Mouse (Mus musculus) left cerebral cortex, adult 2 months (tissue): ENCODE measurements around the gene Aak1. TPM values are rescaled to one million over a fixed set of nuclear protein-coding genes. Genes with fewer than 3 reads are reported as not detected.

ENCODE experiments used
- DNase-seq, 2 experiments: peaks; one replicate each; pipeline ENCODE4 v3.0.0; 2021 to 2022; ENCODE audit warnings: low spot score in 2 of 2, mixed read lengths in 1 of 2; ENCODE audit errors: extremely low spot score in 1 of 2
- H3K27ac ChIP-seq: fragments of 200-600 bp; 2 replicates; pipeline ENCODE4 v1.8.1; 2022
- H3K4me3 ChIP-seq: fragments of 200-600 bp; 2 replicates; pipeline ENCODE4 v1.8.1; 2022
- CTCF ChIP-seq: fragments of 200-600 bp; IDR thresholded peaks from 2 replicates; pipeline ENCODE4 v1.8.1; 2022; ENCODE audit warnings: antibody characterized with exemption, mild to moderate bottlenecking, moderate library complexity
- intact Hi-C: fragments of 180-260 bp; cut with DNase I; formaldehyde crosslinking; loops from one replicate; pipeline ENCODE4 v1.15.1; 2025
- total RNA-seq, 2 experiments: library from RNA; stranded (reverse); gene quantifications; 2 replicates each; pipeline ENCODE4 v1.2.3; 2021

Aak1 gene
- total RNA-seq, 2 experiments from 2014 or later, result 442 to 463 TPM

DNA sequence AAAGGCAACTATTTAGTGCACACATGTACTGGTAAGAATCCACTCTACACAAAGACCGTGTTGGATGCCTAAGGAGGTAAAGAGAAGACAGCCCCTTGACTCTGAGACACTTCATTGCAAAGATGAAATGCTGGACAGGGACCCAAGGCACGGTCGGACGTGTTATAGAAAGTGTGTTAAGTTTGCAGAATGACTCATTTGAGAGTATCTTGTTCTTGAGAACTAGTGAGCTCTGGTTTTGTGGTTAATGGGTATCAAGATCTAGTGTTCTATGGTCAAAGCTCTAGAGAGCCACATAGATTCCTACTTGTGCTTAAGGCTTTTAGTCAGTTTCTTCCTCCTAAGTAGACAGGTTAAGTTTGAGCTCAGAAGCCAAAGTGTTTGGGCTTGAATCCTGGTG is 2.9 kb upstream of the Aak1 start:
- no peak for TF ChIP-seq CTCF
- H3K27ac ChIP-seq, result no peak overlapping the region
- DNase-seq, result no peak
- intact Hi-C loops, result no loop called here
- H3K4me3 ChIP-seq, result no peak overlapping the region

DNA sequence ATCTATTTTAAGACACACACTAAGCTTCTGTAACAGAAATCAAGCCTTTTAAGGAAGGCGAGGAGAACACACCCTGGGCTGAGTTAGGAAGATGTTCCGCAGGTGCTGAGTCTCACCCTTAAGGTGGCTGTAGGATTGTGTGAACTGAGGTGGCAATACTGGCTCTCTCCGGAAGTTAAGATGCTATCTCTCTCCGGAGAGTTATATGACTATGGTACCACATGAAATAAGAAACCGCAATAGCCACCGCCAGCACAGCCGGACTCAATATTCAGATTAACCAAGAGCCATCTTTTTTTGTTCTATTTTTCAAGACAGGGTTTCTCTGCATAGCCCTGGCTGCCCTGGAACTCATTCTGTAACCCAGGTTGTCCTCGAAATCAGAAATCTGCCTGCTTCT is 1.5 kb upstream of the Aak1 start:
- no peak for DNase-seq
- TF ChIP-seq CTCF, result no peak
- Histone ChIP-seq H3K4me3 (peak overlapping the region; percentile 86; the same call in 1 of the 2 replicates), H3K27ac (no peak overlapping the region; the same call in 1 of the 2 replicates)
- intact Hi-C loops, result no loop called here

DNA sequence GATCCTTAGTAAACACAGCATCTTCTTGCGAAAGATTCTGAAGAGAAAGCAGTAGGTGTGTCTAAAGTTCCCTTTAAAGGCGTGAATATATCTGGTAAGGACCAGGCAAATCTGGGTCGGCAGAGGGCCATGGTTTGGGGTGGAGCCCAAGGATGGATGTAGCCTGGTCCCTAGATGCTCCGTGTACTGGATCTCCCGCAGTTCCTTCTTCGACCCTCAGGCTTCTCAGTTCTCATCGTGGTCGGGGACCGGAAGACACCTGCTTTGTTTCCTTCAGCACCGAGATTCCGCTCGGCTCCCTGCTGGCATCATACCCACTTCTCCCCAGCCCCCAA is 770 bp upstream of the Aak1 start:
- peak overlapping the region; percentile 100 for H3K27ac ChIP-seq
- H3K4me3 ChIP-seq, result peak overlapping the region; percentile 86
- intact Hi-C loops, result no loop called here
- no peak for DNase-seq
- TF ChIP-seq CTCF, result no peak

DNA sequence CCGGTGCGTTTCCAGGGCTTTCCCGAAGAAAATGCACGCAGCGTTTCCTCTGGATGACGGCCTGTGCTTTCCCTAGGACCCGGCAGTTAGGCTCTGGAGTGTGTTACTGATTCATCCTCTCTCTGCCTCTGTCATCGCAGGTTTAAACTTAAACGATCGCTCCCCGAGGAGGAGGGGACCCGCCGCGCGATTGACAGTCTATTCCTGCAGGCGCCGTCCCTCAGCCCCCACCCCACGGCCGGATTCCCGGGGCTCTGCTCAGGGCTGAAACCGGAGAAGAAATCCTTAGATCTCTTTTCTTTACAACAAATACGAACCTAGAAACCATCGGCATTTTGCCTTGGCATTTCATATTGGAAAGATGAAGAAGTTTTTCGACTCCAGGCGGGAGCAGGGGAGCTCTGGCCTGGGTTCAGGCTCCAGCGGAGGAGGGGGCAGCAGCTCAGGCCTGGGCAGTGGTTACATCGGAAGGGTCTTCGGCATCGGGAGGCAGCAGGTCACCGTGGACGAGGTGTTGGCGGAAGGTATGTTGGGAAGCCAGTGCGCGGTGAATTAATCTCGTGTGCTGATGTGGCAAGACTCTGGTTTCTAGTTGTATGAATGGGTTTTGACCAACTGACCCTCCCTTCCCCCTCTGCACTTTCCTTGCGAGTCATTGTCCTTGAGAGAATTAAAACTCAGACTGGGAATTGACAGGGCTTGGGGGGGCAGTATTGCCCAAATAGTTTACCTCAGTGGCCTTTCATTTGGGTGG is 552 bp downstream of the Aak1 start:
- DNase-seq, result no peak
- TF ChIP-seq CTCF, result no peak; the same call in 1 of the 2 replicates

DNA sequence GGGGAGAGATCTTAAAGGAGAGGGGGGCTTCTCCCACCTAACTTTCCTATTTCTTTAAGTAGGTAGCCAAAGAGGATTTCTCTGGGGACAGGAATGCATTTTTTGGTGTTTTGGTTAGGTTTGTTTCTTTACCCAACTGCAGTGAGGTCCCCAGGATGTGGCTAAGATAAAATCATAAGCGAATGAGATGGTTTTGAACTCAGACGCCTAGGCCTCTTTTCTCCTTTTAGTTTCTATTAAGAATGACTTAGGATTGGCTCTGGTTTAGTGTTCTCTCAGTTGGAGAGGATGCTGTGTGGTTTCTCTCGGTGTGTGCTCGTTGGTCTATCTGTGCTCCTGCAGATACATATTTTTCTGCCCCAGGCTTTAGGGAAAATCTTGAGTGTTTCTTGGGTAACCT is 1.3 kb downstream of the Aak1 start:
- no peak for DNase-seq
- Histone ChIP-seq H3K27ac (peak overlapping the region; percentile 100), H3K4me3 (peak overlapping the region; percentile 86)
- intact Hi-C loops, result loop anchor here (1.0 kb wide), 2 partner anchors 28 to 67 kb away; no protein-coding TSS in a partner anchor
- no peak for TF ChIP-seq CTCF

More for the DNA sequence above, 552 bp downstream of the Aak1 start:
- intact Hi-C loops, result loop anchor here (1.0 kb wide), 2 partner anchors 28 to 67 kb away; no protein-coding TSS in a partner anchor
- Histone ChIP-seq H3K4me3 (peak overlapping the region; percentile 86), H3K27ac (peak overlapping the region; percentile 100)

DNA sequence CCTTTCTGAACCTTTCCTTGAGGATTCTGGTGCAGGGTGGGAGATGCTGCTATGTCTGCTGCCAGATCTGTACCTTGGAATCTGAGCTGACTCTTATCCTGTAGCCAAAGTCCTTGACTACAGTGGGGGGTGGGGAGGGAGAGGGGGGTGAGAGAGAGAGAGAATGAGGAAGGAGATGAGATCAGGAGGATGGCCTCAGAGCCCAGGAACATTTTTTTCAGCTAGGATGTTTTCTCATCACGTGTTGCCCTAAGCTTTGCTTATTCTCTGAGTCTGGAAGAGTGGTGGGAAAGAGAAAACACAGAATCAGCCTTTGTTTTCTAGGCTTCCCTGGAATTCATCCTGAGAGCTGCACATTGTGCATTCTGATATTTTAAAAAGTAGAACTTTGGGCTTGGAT is 2.2 kb downstream of the Aak1 start:
- no peak for DNase-seq
- no peak for TF ChIP-seq CTCF
- intact Hi-C loops, result no loop called here
- Histone ChIP-seq H3K27ac (peak overlapping the region; percentile 100), H3K4me3 (peak overlapping the region; percentile 86)

DNA sequence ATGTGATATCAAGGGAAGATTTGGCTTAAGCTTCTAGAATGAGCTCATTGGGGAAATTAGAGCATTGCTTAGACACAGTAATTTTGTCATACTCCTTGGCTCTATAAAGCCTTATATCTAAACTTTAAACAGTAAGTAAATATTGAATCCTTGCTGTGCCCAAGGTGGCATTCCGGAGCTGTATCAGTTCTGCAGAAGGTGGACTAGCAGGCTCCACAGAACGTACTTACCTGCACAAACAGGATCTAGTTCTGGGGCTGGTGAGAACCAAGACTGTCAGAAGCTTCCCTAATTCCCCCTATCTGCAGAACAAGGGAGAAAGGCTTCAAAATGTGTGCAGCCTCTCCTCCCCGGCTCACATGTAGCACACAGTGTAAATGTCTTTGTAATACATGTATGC is 4.6 kb downstream of the Aak1 start:
- TF ChIP-seq CTCF, result no peak
- Histone ChIP-seq H3K4me3 (peak overlapping the region; percentile 14), H3K27ac (peak overlapping the region; percentile 5; the same call in 1 of the 2 replicates)
- DNase-seq, result no peak
- intact Hi-C loops, result no loop called here

DNA sequence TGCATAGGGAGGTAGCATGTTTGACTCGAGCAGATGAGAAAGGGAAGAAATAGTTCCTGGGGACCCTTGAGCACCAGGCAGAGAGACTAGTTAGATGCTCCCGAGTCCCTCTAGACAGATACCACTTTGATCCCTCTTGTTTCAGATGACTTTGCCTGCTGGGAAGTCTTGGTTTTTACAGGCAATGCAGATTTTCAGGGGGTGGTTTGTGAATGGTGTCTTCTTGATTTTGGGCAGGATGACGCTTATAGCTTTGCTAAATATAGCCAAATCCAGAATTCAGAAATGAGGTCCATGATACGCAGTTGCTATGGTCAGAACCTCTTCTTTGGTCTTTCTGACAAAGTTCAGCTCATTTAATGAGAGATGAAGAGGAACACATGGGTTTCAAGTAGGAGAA is 5.6 kb downstream of the Aak1 start:
- no peak for DNase-seq
- TF ChIP-seq CTCF, result no peak
- Histone ChIP-seq H3K4me3 (peak overlapping the region; percentile 22; the same call in 1 of the 2 replicates), H3K27ac (peak overlapping the region; percentile 64)
- intact Hi-C loops, result no loop called here

DNA sequence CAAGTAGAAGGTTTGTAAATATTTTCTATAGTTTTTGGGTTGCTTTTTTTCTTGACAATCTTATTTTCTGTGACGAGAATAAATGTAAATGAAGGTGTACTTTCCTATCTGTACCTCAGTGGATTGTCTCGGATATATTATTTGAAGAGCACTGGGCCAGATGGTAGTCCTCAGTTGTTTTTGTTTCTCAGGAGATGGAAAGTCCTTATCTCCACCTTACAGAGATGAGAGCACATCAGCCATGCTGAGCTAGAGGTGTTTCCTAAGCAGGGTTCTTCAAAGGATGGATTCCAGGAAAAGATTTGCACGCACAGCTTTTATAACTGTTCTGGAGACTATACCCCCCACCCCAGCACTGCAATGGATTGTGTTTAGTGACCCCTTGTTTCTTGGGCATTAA is 9.3 kb downstream of the Aak1 start:
- Histone ChIP-seq H3K27ac (no peak overlapping the region), H3K4me3 (no peak overlapping the region)
- no peak for DNase-seq
- TF ChIP-seq CTCF, result no peak
- intact Hi-C loops, result no loop called here

DNA sequence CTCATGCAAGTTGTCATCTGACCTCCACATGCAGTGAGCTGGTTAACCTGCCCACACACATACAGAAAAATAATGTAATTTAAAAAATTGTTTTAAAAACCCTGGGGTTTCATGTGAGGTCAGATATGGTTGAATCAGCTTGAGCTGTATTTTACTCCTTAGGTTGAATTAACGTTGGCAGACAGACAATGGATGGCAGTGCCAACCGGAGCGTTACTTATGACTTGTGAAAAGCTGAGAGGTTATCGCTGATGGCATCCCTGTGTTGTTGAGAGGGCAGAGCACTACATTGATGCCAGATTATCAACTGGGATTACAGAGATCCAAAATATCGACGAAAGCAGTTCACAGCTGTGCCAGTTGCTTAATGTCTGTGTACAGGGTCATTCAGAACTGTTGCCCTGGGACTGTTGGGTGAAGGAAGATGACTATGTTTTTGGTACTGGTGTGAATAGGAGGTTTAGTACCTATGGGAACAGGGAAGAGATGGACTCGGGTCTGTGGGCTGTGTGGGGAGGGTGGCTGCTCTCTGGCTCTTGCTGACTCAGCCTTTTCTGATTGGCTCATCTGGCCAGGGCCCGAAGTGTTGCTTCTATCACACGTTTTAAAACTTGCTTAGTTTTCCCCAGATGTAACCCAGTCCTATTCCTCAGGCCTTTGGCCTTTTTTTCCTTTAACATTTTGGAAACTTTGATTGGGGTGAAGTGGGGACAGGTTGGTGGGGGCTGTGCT is 11.6 kb downstream of the Aak1 start:
- intact Hi-C loops, result no loop called here
- Histone ChIP-seq H3K27ac (no peak overlapping the region), H3K4me3 (no peak overlapping the region)
- DNase-seq, result no peak
- no peak for TF ChIP-seq CTCF

DNA sequence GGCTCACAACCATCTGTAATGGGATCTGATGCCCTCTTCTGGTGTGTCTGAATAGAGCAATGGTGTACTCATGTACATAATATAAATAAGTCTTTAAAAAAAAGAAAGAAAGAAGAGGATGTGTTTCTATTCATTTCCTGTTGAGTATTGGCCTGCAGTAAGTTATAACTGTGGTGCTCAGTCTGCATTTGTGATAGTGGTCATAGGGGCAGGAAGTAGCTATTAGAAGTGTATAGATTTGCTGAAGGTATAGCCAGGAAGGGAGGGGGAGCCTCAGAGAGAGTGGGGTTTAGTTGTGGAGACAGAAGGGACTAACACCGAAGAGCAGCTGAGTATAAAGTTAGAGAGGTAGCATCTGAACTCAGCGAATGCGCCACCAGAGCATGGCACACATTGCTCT is 15.0 kb downstream of the Aak1 start:
- Histone ChIP-seq H3K27ac (no peak overlapping the region), H3K4me3 (no peak overlapping the region)
- peak; percentile 1 for TF ChIP-seq CTCF
- no peak for DNase-seq
- intact Hi-C loops, result no loop called here

DNA sequence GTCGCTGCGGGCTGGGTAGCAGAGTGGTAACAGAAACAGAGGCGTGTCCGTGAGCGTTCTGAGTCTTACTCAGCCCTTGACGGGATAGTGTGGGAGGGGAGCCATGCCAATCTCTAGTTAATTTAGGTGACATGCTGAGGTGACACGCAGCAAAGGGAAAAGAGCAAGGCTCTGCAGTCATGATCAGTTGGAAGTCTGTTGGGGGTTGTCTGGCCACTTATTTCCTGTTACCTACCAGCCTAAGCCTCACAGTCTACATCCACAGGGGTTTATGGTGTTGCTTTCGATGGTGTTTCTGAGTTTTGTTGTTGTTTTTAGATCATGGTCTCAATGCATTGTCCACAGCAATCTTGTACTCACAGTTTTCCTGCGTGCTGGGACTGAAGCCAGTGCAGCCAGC is 21.0 kb downstream of the Aak1 start:
- intact Hi-C loops, result no loop called here
- no peak overlapping the region for H3K4me3 ChIP-seq
- no peak for DNase-seq
- TF ChIP-seq CTCF, result no peak
- no peak overlapping the region for H3K27ac ChIP-seq
